Mouse (Mus musculus) gonadal fat pad, adult 2 months (tissue): Measurements from ENCODE around the gene Rab13. TPM values are rescaled to one million over a fixed set of nuclear protein-coding genes. Genes with fewer than 3 reads are reported as not detected.
A peak's percentile ranks its signal among the peaks of the same experiment; 100 is the strongest.
"Not testable (repeated sequence)": the region's sequence is repeated elsewhere in the genome, so short reads cannot be mapped to it uniquely, and the experiment has no call there.

ENCODE experiments used
- DNase-seq: peaks from one replicate; pipeline ENCODE4 v3.0.0-alpha.2; 2012; ENCODE audit warnings: low read depth
- polyA plus RNA-seq: library from polyadenylated mRNA; depleted of rRNA; stranded (reverse); fragments of >200 nt; gene quantifications from 2 replicates; pipeline ENCODE4 v1.2.3, GENCODE M21; 2012

Rab13 gene
- polyA plus RNA-seq, 1 experiment = 8.3 TPM

- DNase-seq = no peak
Observed at GRCm38 (mm10) chr3:90224331-90224730, 10.8 kb downstream of the Rab13 start.

- DNase-seq = no peak
Observed at GRCm38 (mm10) chr3:90231075-90231474, 17.6 kb downstream of the Rab13 start.

- DNase-seq = no peak
Observed at GRCm38 (mm10) chr3:90231507-90232333, 18.2 kb downstream of the Rab13 start, which contains the start of gene Jtb. Gene Jtb, plus strand, starts transcription at chr3:90231597.

DNA sequence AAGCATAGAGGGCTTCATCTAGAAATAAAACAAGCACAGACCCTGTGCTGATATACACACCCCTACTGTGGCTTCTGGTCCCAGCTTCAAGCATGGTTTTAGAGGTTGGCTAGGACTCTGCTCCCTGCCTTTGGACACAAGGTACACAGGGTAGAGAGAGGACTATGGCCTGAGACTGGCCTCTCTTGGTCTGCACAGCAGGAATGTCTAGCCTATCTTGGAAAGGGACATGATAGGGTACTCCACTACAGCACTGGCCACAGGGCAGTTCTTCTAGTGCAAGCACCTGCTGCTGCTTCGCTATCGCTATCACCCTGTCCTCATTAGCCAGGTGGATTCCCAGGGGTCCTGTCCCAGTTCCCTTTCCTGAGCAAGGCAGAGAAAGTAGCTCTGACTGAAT is 27.8 kb downstream of the Rab13 start:
- no peak for DNase-seq

DNA sequence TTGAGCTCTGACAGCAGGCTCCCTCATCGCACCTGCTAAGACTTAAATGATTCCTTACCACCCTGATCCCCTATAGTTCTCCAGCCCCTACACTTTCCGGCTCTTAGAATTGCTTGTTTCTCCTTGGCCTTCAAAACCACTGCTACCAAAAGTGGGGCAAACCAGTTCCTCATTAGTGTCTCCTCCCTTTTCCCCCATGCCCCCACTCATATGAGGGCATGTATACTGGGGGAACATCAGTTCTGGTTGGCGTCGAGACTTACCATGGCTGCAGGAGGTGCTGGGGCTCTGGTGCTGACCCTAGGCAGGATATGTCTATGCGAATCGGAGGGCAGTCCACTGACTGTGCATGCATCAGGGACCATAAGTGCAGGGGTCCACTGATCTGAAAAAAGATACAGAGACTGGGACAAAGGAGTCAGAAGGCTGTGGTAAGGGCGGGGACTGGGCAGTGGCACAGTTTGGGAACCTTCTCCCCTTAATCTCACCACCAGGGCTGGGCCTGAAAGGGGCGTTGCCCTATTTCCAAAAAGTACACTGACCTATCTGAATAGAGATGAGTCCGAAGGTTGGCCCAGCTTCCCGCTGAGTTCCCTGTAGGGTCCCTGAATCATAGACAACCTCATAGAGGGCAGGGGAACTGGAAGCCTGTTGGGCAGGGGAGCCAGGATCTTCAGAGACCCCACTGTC is 28.3 kb downstream of the Rab13 start:
- no peak for DNase-seq

- DNase-seq = no peak
Observed at GRCm38 (mm10) chr3:90242984-90243775, 29.7 kb downstream of the Rab13 start, which contains the start of gene Creb3l4. Gene Creb3l4, minus strand, starts transcription at chr3:90243512.

DNA sequence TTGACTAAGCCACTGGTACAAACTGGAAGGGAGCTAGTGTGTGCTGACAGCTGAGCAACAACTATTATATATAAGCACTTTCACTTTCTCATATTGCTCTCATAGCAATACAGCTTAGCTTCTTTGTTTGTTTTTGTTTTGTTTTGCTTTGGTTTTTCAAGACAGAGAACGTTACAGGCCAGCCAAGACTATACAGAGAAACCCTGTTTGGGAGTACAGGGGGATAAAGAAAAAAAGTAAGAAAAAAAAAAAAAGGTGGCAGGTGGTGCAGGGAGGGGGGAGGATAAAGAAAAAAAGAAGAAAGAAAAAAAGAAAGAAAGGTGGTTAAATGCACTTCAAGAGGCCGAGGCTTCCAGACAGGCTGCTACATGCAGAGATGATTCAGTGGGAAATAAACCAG is 31.9 kb downstream of the Rab13 start:
- DNase-seq = no peak

DNA sequence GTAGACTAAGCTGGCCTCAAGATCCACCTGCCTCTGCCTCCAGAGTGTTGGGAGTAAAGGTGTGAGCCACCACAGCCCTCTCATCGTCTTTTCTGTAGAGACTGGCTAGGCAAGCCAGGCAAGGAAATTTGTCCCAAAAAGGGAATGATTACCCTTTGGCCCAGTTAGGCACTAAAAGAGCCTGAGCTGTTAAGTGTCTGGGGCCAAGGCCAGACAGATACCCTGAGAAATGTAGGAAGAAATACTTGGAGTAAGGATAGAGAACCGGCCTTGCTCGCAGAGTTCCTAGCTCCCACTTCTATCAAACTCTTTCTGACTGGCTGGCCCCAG is 34.1 kb downstream of the Rab13 start:
- no peak for DNase-seq

- DNase-seq = no peak
Observed at GRCm38 (mm10) chr3:90247960-90248745, 34.7 kb downstream of the Rab13 start, which contains the start of gene Slc39a1. Gene Slc39a1, plus strand, starts transcription at chr3:90248172.

GRCm38 (mm10) chr3:90248746-90249100 is 35.2 kb downstream of the Rab13 start:
- no peak for DNase-seq

DNA sequence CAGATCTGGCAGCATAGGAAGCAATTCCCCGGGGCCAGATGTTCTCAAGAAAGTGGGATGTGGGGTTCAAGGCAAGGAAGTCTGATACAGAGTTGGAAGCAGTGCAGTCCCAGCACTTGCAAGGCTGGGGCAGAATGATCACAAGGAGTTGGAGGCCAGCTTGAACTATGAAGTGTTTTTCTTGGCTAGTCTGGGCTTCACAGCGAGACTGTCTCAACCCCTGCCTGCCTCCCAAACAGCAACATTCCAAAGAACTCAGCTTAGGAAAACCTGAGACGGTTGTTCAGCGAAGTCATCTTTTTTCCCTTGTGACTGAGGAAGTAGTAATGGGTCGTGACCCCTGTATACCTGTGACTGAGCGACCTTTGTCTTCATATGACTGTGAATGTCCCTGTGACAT is 37.3 kb downstream of the Rab13 start:
- DNase-seq = no peak

DNA sequence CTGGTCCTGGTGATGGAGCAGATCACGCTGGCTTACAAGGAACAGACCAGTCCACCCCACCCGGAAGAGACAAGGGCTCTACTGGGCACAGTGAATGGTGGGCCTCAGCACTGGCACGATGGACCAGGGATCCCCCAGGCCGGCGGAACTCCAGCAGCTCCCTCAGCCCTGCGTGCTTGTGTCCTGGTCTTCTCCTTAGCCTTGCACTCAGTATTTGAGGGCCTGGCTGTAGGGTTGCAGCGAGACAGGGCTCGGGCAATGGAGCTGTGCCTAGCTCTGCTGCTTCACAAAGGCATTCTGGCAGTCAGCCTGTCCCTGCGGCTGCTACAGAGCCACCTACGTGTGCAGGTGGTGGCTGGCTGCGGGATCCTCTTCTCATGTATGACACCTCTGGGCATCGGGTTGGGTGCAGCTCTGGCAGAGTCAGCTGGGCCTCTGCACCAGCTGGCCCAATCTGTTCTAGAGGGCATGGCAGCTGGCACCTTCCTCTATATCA is 38.3 kb downstream of the Rab13 start:
- not testable (repeated sequence) for DNase-seq

GRCm38 (mm10) chr3:90252659-90253058 is 39.2 kb downstream of the Rab13 start:
- DNase-seq = not testable (repeated sequence)

DNA sequence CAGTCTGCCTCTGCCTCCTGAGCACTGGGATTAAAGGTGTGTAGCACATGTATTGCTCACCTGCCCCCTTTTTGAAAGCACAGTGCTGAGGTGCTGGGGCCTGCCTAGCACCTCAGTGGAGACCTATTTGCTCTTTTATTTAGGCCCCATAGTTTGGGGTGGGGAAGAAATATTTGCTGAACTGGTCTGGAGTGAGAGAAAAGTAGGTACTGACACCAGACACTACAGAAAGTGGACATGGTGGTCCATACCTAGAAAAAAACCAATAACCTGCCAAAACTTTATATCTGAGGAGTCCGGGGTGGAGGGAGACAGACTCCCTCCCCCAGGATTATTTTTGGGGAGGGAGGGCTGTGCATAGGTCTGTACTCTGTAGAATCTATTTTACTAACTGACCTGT is 39.7 kb downstream of the Rab13 start:
- not testable (repeated sequence) for DNase-seq

DNA sequence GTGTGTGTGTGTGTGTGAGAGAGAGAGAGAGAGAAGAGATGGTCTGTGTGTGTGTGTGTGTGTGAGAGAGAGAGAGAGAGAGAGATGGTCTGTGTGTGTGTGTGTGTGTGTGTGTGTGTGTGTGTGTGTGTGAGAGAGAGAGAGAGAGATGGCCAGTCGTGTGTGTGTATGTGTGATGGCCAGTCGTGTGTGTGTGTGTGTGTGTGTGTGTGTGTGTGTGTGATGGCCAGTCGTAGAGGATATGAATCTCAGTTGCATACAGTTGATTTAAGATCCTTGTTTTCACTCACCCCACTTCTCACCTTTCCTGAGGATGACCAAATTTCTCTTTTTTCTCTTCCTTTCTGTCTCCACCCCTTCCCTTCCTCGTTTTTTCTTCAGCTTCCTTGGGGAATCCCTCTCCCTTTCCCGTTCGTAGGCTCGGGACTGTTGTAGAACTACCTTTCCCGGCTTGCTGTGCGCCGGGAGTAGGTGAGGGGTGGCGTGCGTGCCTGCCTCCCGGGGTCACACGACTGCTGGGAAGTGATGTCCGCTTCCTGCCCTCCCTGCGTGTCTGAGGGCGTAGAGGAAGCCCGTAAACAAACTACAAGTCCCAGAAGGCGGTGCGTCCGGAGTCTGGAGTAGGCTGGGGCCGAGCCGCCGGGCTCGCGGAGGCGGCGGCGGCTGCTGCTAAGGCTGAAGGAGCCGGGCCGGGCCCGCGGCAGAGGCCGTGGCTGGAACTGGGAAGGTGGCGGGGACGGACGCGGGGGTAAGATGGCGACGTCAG is 40.3 kb downstream of the Rab13 start, which contains the start of gene Crtc2:
Crtc2 (plus strand) TSS at position 511 of the 766 bp plus-strand sequence.
- DNase-seq = peak; percentile 85

DNA sequence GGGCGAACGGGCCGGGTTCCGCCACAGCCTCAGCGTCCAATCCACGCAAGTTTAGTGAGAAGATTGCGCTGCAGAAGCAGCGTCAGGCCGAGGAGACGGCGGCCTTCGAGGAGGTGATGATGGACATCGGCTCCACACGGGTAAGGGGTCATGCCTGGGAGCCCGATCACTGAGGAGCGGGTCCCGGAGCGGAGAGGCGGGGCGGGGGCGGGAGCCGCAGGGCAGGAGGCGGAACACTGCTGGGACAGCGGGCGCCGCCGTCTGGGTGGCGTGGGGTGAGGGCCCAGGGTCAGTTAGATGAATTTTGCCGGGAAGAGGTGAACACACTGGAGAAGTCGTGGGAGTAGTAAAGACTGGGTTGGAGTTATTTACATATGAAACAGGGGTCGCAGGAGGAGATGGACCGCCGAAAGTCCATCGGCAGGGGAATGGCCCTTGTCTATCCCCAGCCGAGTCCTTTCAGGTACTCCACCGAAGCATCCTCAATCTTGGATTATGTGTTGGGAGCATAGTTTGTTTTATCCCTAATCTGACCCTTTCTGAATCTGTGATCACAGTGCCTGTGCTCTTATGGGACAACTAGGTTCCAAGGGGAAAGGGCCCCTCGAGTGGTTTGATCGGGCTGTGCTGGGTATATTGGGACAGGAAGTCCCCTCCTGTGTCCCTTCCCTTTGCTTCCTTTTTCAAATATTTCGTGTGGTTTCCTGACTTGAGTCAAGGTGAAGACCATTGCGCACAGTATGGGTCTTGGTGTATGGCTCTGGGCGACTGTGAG is 41.1 kb downstream of the Rab13 start:
- DNase-seq = no peak

GRCm38 (mm10) chr3:90255194-90255565 is 41.7 kb downstream of the Rab13 start:
- no peak for DNase-seq

DNA sequence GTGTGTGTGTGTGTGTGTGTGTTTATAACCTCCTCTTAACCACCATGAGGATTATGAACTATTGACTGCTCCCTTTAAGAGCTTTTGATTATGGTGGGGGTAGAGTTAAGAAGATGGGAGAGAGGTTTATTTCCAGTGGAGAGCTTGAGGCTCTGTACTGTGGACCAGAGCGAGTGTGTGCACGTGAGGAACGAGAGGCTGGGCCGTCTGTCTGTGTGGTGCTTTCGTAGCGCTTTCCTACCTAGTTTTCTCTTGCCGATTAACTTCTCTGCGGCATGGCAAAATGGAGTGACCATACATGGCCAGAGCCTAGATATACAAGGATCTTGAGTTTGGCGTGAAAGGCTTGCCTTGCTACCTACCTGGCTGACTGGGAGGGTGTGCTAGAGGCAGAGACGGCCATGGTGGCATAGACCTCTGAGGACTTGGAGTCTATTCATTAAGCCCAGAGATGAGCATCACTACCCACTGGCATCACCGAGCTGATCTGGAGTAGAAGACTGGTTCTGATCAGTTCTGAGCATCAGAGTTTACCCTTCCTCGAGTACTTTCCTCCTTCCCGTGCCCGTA is 42.4 kb downstream of the Rab13 start:
- no peak for DNase-seq
